Mouse (Mus musculus) ES-E14 (cell line): Measurements from ENCODE around the gene Rel.

Source experiments
- CHD2 ChIP-seq: IDR thresholded peaks from 2 replicates; pipeline ENCODE4 v1.6.1; 2014; ENCODE audit warnings: mild to moderate bottlenecking, low read depth, low read length, inconsistent platforms
- MAFK ChIP-seq: IDR thresholded peaks from 2 replicates; pipeline ENCODE4 v1.6.1; 2014; ENCODE audit warnings: mild to moderate bottlenecking, low read depth, low read length, inconsistent platforms; ENCODE audit not compliant: insufficient read depth
- ZNF384 ChIP-seq: IDR thresholded peaks from 2 replicates; pipeline ENCODE4 v1.6.1; 2012; ENCODE audit warnings: low read depth, low read length, inconsistent platforms

DNA sequence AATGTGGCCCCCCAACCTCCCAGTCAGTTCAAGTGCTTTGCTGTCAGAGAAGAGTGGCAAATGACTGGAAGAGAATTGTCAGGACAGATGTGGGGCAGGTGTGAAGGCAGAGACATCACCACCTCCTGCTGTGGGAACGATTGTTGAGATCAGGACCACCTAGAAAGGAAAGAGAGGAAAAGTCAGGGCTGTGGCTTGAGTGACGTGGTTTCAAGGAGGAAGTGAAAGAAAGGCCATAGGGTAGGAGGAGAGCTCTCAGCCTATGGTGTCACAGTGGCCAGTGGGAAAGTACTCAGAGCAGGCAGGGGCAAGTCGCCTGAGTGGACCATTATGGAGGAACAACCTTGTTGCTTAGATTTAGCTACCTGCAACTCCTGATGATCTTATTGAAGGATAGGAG lies 34.9 kb upstream of the Rel start:
- TF ChIP-seq MAFK (no peak), CHD2 (no peak), ZNF384 (no peak)
